Mouse (Mus musculus): ENCODE measurements around the gene Il21. TPM values are rescaled to one million over a fixed set of nuclear protein-coding genes. Genes with fewer than 3 reads are reported as not detected.

Il21 gene
- total and polyA plus RNA-seq, 3 experiments = not detected

DNA sequence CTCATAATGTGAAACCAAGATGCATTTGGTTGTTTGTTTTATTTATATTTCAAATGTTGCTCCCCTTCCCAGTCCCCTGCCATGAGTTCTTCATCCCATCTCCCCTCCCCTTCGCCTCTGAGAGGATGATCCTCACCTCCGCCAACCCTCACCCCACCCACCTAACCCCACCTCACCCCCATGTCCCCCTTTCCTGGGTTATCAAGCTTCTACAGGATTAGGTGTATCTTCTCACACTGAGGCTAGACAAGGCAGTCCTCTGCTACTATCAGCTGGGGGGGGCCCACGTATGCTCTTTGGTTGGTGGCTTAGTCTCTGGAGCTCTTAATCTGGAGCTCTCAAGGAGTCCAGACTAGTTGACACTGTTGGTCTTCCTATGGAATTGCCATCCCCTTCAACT is 18.5 kb upstream of the Il21 start:
- H3K27me3 ChIP-seq (replicated peaks) = no peaks in the 10 kb centered on the region
- no peak for TF ChIP-seq HCFC1 (IDR thresholded peaks at IDR 0.05; ENCODE audit: low read depth, low read length)
- TF ChIP-seq ZNF384 (IDR thresholded peaks at IDR 0.05; ENCODE audit: low read depth, low read length) = no peak
- no peak overlapping the region for H3K27ac ChIP-seq (ENCODE audit: insufficient read depth, low read depth)
- H3K9me3 ChIP-seq (replicated peaks; ENCODE audit: low read length) = no peaks in the 10 kb centered on the region
- no peak overlapping the region for H3K9ac ChIP-seq (ENCODE audit: insufficient read depth, low read depth)
- no peak for DNase-seq (ENCODE audit: extremely low read depth)
- no peak overlapping the region for H3K4me2 ChIP-seq (ENCODE audit: insufficient read depth, low read depth, poor library complexity, severe bottlenecking)
- H3K79me2 ChIP-seq (replicated peaks; ENCODE audit: control insufficient read depth, extremely low read depth, insufficient read depth, poor library complexity, severe bottlenecking) = no peaks in the 10 kb centered on the region
- no peak overlapping the region for H3K4me3 ChIP-seq (replicated peaks in 1 of 3; ENCODE audit: low read depth in 2 of 3, low read length in 2 of 3, poor library complexity in 1 of 3)
- in situ Hi-C loops (cut with MboI; ENCODE audit: low pct_ligation_motif_present, low pct_unique_long_range_greater_than_20kb, low sequenced_read_pairs) (no loop called here), dilution Hi-C loops (cut with MboI; ENCODE audit: extremely low pct_ligation_motif_present, extremely low pct_unique_long_range_greater_than_20kb, low sequenced_read_pairs) (no loop called here)
- no peaks in the 10 kb centered on the region for H3K4me1 ChIP-seq (ENCODE audit: control insufficient read depth in 1 of 2, insufficient read depth in 2 of 2)
- no peaks in the 10 kb centered on the region for H3K36me3 ChIP-seq (replicated peaks in 1 of 2; ENCODE audit: control insufficient read depth in 1 of 2, insufficient read depth in 1 of 2, low read length in 1 of 2)

GRCm38 (mm10) chr3:37235025-37235424 is 2.6 kb upstream of the Il21 start:
- H3K27ac ChIP-seq (ENCODE audit: insufficient read depth, low read depth) = no peak overlapping the region
- no peak overlapping the region for H3K4me2 ChIP-seq (ENCODE audit: insufficient read depth, low read depth, poor library complexity, severe bottlenecking)
- no peaks in the 10 kb centered on the region for H3K79me2 ChIP-seq (replicated peaks; ENCODE audit: control insufficient read depth, extremely low read depth, insufficient read depth, poor library complexity, severe bottlenecking)
- in situ Hi-C loops (cut with MboI; ENCODE audit: low pct_ligation_motif_present, low pct_unique_long_range_greater_than_20kb, low sequenced_read_pairs) = no loop called here
- no peaks in the 10 kb centered on the region for H3K9me3 ChIP-seq (replicated peaks; ENCODE audit: low read length)
- no peak overlapping the region for H3K4me3 ChIP-seq (replicated peaks in 1 of 3; ENCODE audit: low read depth in 2 of 3, low read length in 2 of 3, poor library complexity in 1 of 3)
- dilution Hi-C loops (cut with MboI; ENCODE audit: extremely low pct_ligation_motif_present, extremely low pct_unique_long_range_greater_than_20kb, low sequenced_read_pairs) = no loop called here
- no peak for DNase-seq (ENCODE audit: extremely low read depth)
- peaks cover 0 to 6% of the 10 kb centered on the region in 2 experiments; a peak in 3 of 4 replicates for H3K4me1 ChIP-seq (ENCODE audit: control insufficient read depth in 1 of 2, insufficient read depth in 2 of 2)
- no peaks in the 10 kb centered on the region for H3K36me3 ChIP-seq (replicated peaks in 1 of 2; ENCODE audit: control insufficient read depth in 1 of 2, insufficient read depth in 1 of 2, low read length in 1 of 2)
- H3K27me3 ChIP-seq (replicated peaks) = no peaks in the 10 kb centered on the region
- TF ChIP-seq MAZ (IDR thresholded peaks at IDR 0.05; ENCODE audit: low read depth, low read length) = no peak
- TF ChIP-seq EP300 (IDR thresholded peaks at IDR 0.05; ENCODE audit: low read length) = no peak
- TF ChIP-seq USF1 (IDR thresholded peaks at IDR 0.05; ENCODE audit: low read depth, low read length) = no peak
- TF ChIP-seq ELF1 (IDR thresholded peaks at IDR 0.05; ENCODE audit: low read depth, low read length) = no peak
- TF ChIP-seq TCF12 (IDR thresholded peaks at IDR 0.05; ENCODE audit: low read depth, low read length) = no peak
- TF ChIP-seq USF2 (conservative IDR thresholded peaks at IDR 0.05; ENCODE audit: low read depth, low read length) = no peak
- TF ChIP-seq SMC3 (IDR thresholded peaks at IDR 0.05; ENCODE audit: low read depth, low read length) = no peak
- no peak for TF ChIP-seq RAD21 (IDR thresholded peaks at IDR 0.05; ENCODE audit: low read depth, low read length)
- TF ChIP-seq JUND (conservative IDR thresholded peaks at IDR 0.05; ENCODE audit: low read depth, low read length) = no peak
- TF ChIP-seq ZMIZ1 (IDR thresholded peaks at IDR 0.05; ENCODE audit: low read depth, low read length) = no peak
- no peak for TF ChIP-seq MYC (IDR thresholded peaks at IDR 0.05; ENCODE audit: low read depth, low read length)
- no peak overlapping the region for H3K9ac ChIP-seq (ENCODE audit: insufficient read depth, low read depth)

GRCm38 (mm10) chr3:37231153-37231552 is 1.3 kb downstream of the Il21 start:
- Histone ChIP-seq H3K36me3 (replicated peaks in 1 of 2; ENCODE audit: control insufficient read depth in 1 of 2, insufficient read depth in 1 of 2, low read length in 1 of 2) (no peaks in the 10 kb centered on the region), H3K27ac (ENCODE audit: insufficient read depth, low read depth) (no peak overlapping the region), H3K4me2 (ENCODE audit: insufficient read depth, low read depth, poor library complexity, severe bottlenecking) (no peak overlapping the region), H3K9ac (ENCODE audit: insufficient read depth, low read depth) (no peak overlapping the region), H3K27me3 (replicated peaks) (no peaks in the 10 kb centered on the region), H3K79me2 (replicated peaks; ENCODE audit: control insufficient read depth, extremely low read depth, insufficient read depth, poor library complexity, severe bottlenecking) (no peaks in the 10 kb centered on the region), H3K9me3 (replicated peaks; ENCODE audit: low read length) (no peaks in the 10 kb centered on the region), H3K4me1 (ENCODE audit: control insufficient read depth in 1 of 2, insufficient read depth in 2 of 2) (peaks cover 21 to 30% of the 10 kb centered on the region in 2 experiments), H3K4me3 (replicated peaks in 1 of 3; ENCODE audit: low read depth in 2 of 3, low read length in 2 of 3, poor library complexity in 1 of 3) (no peak overlapping the region)
- DNase-seq (ENCODE audit: extremely low read depth) = no peak
- dilution Hi-C loops (cut with MboI; ENCODE audit: extremely low pct_ligation_motif_present, extremely low pct_unique_long_range_greater_than_20kb, low sequenced_read_pairs) = no loop called here
- in situ Hi-C loops (cut with MboI; ENCODE audit: low pct_ligation_motif_present, low pct_unique_long_range_greater_than_20kb, low sequenced_read_pairs) = no loop called here
- TF ChIP-seq HCFC1 (IDR thresholded peaks at IDR 0.05; ENCODE audit: low read depth, low read length) (no peak), NELFE (IDR thresholded peaks at IDR 0.05; ENCODE audit: low read depth, low read length) (no peak), E2F4 (IDR thresholded peaks at IDR 0.05; ENCODE audit: insufficient replicate concordance, low read depth, low read length) (no peak), POLR2A (IDR thresholded peaks at IDR 0.05; ENCODE audit: low read depth, low read length) (no peak), GABPA (IDR thresholded peaks at IDR 0.05; ENCODE audit: insufficient replicate concordance, low read depth, low read length) (no peak), ETS1 (conservative IDR thresholded peaks at IDR 0.05; ENCODE audit: low read depth, low read length) (no peak), KAT2A (IDR thresholded peaks at IDR 0.05; ENCODE audit: insufficient replicate concordance, low read length) (no peak), SIN3A (IDR thresholded peaks at IDR 0.05; ENCODE audit: low read length) (no peak), IRF4 (IDR thresholded peaks at IDR 0.05; ENCODE audit: low read depth, low read length) (no peak), RAD21 (IDR thresholded peaks at IDR 0.05; ENCODE audit: low read depth, low read length) (no peak), POLR2AphosphoS2 (IDR thresholded peaks at IDR 0.05; ENCODE audit: low read depth, low read length) (no peak), USF2 (conservative IDR thresholded peaks at IDR 0.05; ENCODE audit: low read depth, low read length) (no peak), UBTF (IDR thresholded peaks at IDR 0.05; ENCODE audit: low read depth, low read length) (no peak), ZKSCAN1 (IDR thresholded peaks at IDR 0.05; ENCODE audit: borderline replicate concordance, low read depth, low read length) (no peak), ZMIZ1 (IDR thresholded peaks at IDR 0.05; ENCODE audit: low read depth, low read length) (no peak), TCF12 (IDR thresholded peaks at IDR 0.05; ENCODE audit: low read depth, low read length) (no peak), JUN (IDR thresholded peaks at IDR 0.05; ENCODE audit: insufficient read depth, low read depth, low read length) (no peak), CHD1 (IDR thresholded peaks at IDR 0.05; ENCODE audit: low read depth, low read length) (no peak), SMC3 (IDR thresholded peaks at IDR 0.05; ENCODE audit: low read depth, low read length) (no peak)
